Mouse (Mus musculus) frontal cortex, adult (tissue): ENCODE measurements around the gene Uqcc2.

Experiments
- ATAC-seq: cut with Nextera tagmentation; 2 replicates; pipeline ENCODE4 v1.9.2; 2017; ENCODE audit warnings: mild to moderate bottlenecking, moderate library complexity, mixed read lengths; ENCODE audit not compliant: low TSS enrichment

Uqcc2 gene

GRCm38 (mm10) chr17:27123813-27124375 is 9.8 kb downstream of the Uqcc2 start:
- ATAC-seq = no peak

- no peak for ATAC-seq
Observed at GRCm38 (mm10) chr17:27123103-27123502, 10.6 kb downstream of the Uqcc2 start.

GRCm38 (mm10) chr17:27122701-27123100 is 11.0 kb downstream of the Uqcc2 start:
- no peak for ATAC-seq

GRCm38 (mm10) chr17:27121781-27122180 is 11.9 kb downstream of the Uqcc2 start:
- no peak for ATAC-seq

- ATAC-seq = no peak
Observed at GRCm38 (mm10) chr17:27121266-27121665, 12.4 kb downstream of the Uqcc2 start.

- peak; percentile 36; the same call in 1 of the 2 replicates for ATAC-seq
Observed at GRCm38 (mm10) chr17:27120561-27121024, 13.1 kb downstream of the Uqcc2 start.

- no peak for ATAC-seq
Observed at GRCm38 (mm10) chr17:27119954-27120353, 13.8 kb downstream of the Uqcc2 start.

GRCm38 (mm10) chr17:27119540-27119895 is 14.2 kb downstream of the Uqcc2 start:
- no peak for ATAC-seq

GRCm38 (mm10) chr17:27118676-27119539 is 14.8 kb downstream of the Uqcc2 start:
- ATAC-seq = no peak

- ATAC-seq = no peak
Observed at GRCm38 (mm10) chr17:27110072-27110471, 23.6 kb downstream of the Uqcc2 start.

GRCm38 (mm10) chr17:27107936-27108335 is 25.8 kb downstream of the Uqcc2 start:
- ATAC-seq = no peak

- ATAC-seq = no peak
Observed at GRCm38 (mm10) chr17:27106745-27107144, 27.0 kb downstream of the Uqcc2 start.

GRCm38 (mm10) chr17:27105698-27106470 is 27.8 kb downstream of the Uqcc2 start:
- no peak for ATAC-seq

GRCm38 (mm10) chr17:27101675-27102074 is 32.0 kb downstream of the Uqcc2 start:
- ATAC-seq = no peak

- peak; percentile 44; the same call in 1 of the 2 replicates for ATAC-seq
Observed at GRCm38 (mm10) chr17:27095690-27096089, 38.0 kb downstream of the Uqcc2 start.

- ATAC-seq = no peak
Observed at GRCm38 (mm10) chr17:27090068-27090467, 43.6 kb downstream of the Uqcc2 start.

GRCm38 (mm10) chr17:27087426-27087825 is 46.3 kb downstream of the Uqcc2 start:
- ATAC-seq = no peak

GRCm38 (mm10) chr17:27085676-27086075 is 48.0 kb downstream of the Uqcc2 start:
- ATAC-seq = no peak

- no peak for ATAC-seq
Observed at GRCm38 (mm10) chr17:27083601-27084000, 50.1 kb downstream of the Uqcc2 start.

- ATAC-seq = no peak
Observed at GRCm38 (mm10) chr17:27082796-27083195, 50.9 kb downstream of the Uqcc2 start.

- no peak for ATAC-seq
Observed at GRCm38 (mm10) chr17:27081868-27082267, 51.8 kb downstream of the Uqcc2 start.

GRCm38 (mm10) chr17:27078499-27078898 is 55.2 kb downstream of the Uqcc2 start:
- ATAC-seq = no peak
